In the genomic region with DNA sequence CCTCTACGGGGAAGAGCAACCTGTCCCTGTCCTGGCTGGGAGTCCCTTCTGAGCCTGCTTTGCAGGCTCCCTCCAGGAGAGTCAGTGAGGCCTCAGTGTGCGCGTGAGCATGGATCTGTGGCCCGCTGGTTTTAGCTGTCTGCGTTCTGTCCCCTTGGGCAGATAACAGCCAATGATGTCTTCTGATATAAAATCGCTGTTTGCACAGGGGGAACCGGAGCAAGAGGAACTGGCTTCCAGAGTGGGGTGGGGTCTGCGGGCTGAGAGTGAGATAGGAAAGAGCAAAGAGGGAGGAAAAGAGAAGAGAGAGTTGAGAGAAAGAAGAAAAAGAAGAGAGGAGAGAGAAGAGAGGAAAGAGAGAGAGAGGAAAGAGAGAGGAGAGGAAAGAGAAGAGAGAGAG, we compare ENCODE assay signal across 8 mouse cellular contexts. TPM values are rescaled to one million over a fixed set of nuclear protein-coding genes. Genes with fewer than 3 reads are reported as not detected.
DNase-seq lines count a peak whose midpoint lies in the region; ATAC-seq and TF ChIP-seq lines count a peak whose summit lies in the region.

No protein-coding gene starts in this region.

- H3K27me3 ChIP-seq in ES-Bruce4 (ENCODE audit: control insufficient read depth, insufficient read depth, low read length, poor library complexity, severe bottlenecking) = no peaks in the 10 kb centered on the region
- no peaks in the 10 kb centered on the region for H3K27me3 ChIP-seq in embryonic facial prominence, embryonic 14.5 days (replicated peaks; ENCODE audit: control insufficient read depth, insufficient read depth, low read length)
- 0 out of 2 replicates have a peak, but pooled peaks cover 3% of the 10 kb centered on the region for H3K27me3 ChIP-seq in limb, embryonic 13.5 days

- no peak for TF ChIP-seq EP300 in ES-Bruce4 (IDR thresholded peaks at IDR 0.05; ENCODE audit: insufficient read depth, low read depth, low read length)

- H3K9me3 ChIP-seq in ES-Bruce4 (replicated peaks; ENCODE audit: control insufficient read depth, insufficient read depth, low read length, poor library complexity, severe bottlenecking) = no peaks in the 10 kb centered on the region
- H3K9me3 ChIP-seq in embryonic facial prominence, embryonic 14.5 days (ENCODE audit: control insufficient read depth, low read length) = 0 out of 2 replicates have a peak, but pooled peaks cover 3% of the 10 kb centered on the region
- H3K9me3 ChIP-seq in limb, embryonic 13.5 days = peaks cover 20% of the 10 kb centered on the region

- peak overlapping the region; percentile 97 for H3K4me2 ChIP-seq in embryonic facial prominence, embryonic 14.5 days (ENCODE audit: low read depth, low read length)
- peak overlapping the region; percentile 98 for H3K4me2 ChIP-seq in limb, embryonic 13.5 days (replicated peaks)

- ATAC-seq in embryonic facial prominence, embryonic 14.5 days (ENCODE audit: low read depth) = no peak
- no peak for ATAC-seq in limb, embryonic 13.5 days (ENCODE audit: low FRiP score, low read depth)

- H3K4me3 ChIP-seq in ES-Bruce4 (ENCODE audit: low read depth, low read length) = peak overlapping the region; percentile 88
- peak overlapping the region; percentile 69 for H3K4me3 ChIP-seq in embryonic facial prominence, embryonic 14.5 days (ENCODE audit: low read depth, low read length)
- H3K4me3 ChIP-seq in limb, embryonic 13.5 days = peak overlapping the region; percentile 84
- peak overlapping the region; percentile 65 for H3K4me3 ChIP-seq in olfactory bulb, adult 2 months (ENCODE audit: insufficient read depth, low read depth, low read length)

- 0 out of 2 replicates have a peak, but pooled peaks cover 4% of the 10 kb centered on the region for H3K36me3 ChIP-seq in ES-Bruce4 (ENCODE audit: control insufficient read depth, insufficient read depth, low read length, poor library complexity, severe bottlenecking)
- H3K36me3 ChIP-seq in embryonic facial prominence, embryonic 14.5 days (ENCODE audit: control insufficient read depth, insufficient read depth, low read length) = peaks cover 23% of the 10 kb centered on the region
- peaks cover 22% of the 10 kb centered on the region for H3K36me3 ChIP-seq in limb, embryonic 13.5 days

- no peak for TF ChIP-seq CTCF in ES-Bruce4 (IDR thresholded peaks at IDR 0.05; ENCODE audit: low read depth, low read length)
- TF ChIP-seq CTCF in olfactory bulb, adult 2 months (IDR thresholded peaks at IDR 0.05; ENCODE audit: insufficient read depth, low read depth, low read length) = no peak

- TF ChIP-seq POLR2A in ES-Bruce4 (IDR thresholded peaks at IDR 0.05; ENCODE audit: insufficient read depth, low read length) = no peak
- TF ChIP-seq POLR2A in olfactory bulb, adult 2 months (IDR thresholded peaks at IDR 0.05; ENCODE audit: insufficient read depth, low read depth, low read length) = no peak

- DNase-seq in heart, adult 8-10 months (ENCODE audit: low spot score) = peak; percentile 5
- no peak for DNase-seq in heart, adult 9 months (ENCODE audit: low spot score in 2 of 2)
- no peak for DNase-seq in embryonic facial prominence, embryonic 14.5 days (ENCODE audit: low spot score)
- DNase-seq in ovary, postnatal 36 days (ENCODE audit: low spot score) = no peak
- no peak for DNase-seq in adrenal gland, adult 2 months

- no peak overlapping the region for H3K27ac ChIP-seq in ES-Bruce4 (ENCODE audit: insufficient read depth, low read length)
- H3K27ac ChIP-seq in embryonic facial prominence, embryonic 14.5 days (replicated peaks; ENCODE audit: low read depth, low read length) = no peak overlapping the region
- no peak overlapping the region for H3K27ac ChIP-seq in limb, embryonic 13.5 days
- peak overlapping the region; percentile 47; the same call in 1 of the 2 replicates for H3K27ac ChIP-seq in olfactory bulb, adult 2 months (ENCODE audit: insufficient read depth, low read depth, low read length)

- H3K9ac ChIP-seq in ES-Bruce4 (ENCODE audit: low read depth, poor library complexity, severe bottlenecking) = no peak overlapping the region
- H3K9ac ChIP-seq in embryonic facial prominence, embryonic 14.5 days (ENCODE audit: low read depth, low read length) = peak overlapping the region; percentile 70
- peak overlapping the region; percentile 84 for H3K9ac ChIP-seq in limb, embryonic 13.5 days

- 26% methylated on average over 8 of the region's 8 CpGs for WGBS in embryonic facial prominence, embryonic 14.5 days
- WGBS in limb, embryonic 13.5 days = 32% methylated on average over 8 of the region's 8 CpGs
- 21% methylated on average over 8 of the region's 8 CpGs for WGBS in olfactory bulb, adult 2 months

- no peaks in the 10 kb centered on the region for H3K4me1 ChIP-seq in ES-Bruce4 (ENCODE audit: control insufficient read depth, insufficient read depth, low read length)
- no peaks in the 10 kb centered on the region for H3K4me1 ChIP-seq in embryonic facial prominence, embryonic 14.5 days (ENCODE audit: control insufficient read depth, insufficient read depth, low read length)
- H3K4me1 ChIP-seq in limb, embryonic 13.5 days = peaks cover 7% of the 10 kb centered on the region
- H3K4me1 ChIP-seq in olfactory bulb, adult 2 months (ENCODE audit: control insufficient read depth, insufficient read depth, low read length) = peaks cover 7% of the 10 kb centered on the region

RNA-seq across cellular contexts. Expression of gene Idnk, which starts 0.4 kb away (rescaled TPM):
- total RNA-seq in heart, adult 8-10 months (2022) = 10 to 100 TPM; 21.2 to 26.2 (median 24.6) TPM
- 25.1 and 28.9 TPM in 2 replicates for polyA plus RNA-seq in ES-Bruce4 (2011; ENCODE audit: insufficient read depth, insufficient read length, low read depth, missing spikeins)
- 29.8 and 31.3 TPM in 2 replicates for polyA plus RNA-seq in embryonic facial prominence, embryonic 14.5 days (2014; fragmentation: Nextera tagmentation; extraction: Ambion mirVana)
- 38.9 and 41.3 TPM in 2 replicates for polyA plus RNA-seq in limb, embryonic 13.5 days (2015; fragmentation: Nextera tagmentation; extraction: Ambion mirVana)
- polyA plus RNA-seq in olfactory bulb, adult 2 months (2012; ENCODE audit: insufficient read depth, insufficient read length, low replicate concordance, missing spikeins) = not detected in 2 replicates
- 10 to 100 TPM; 55.1 to 69.8 TPM for total RNA-seq in adrenal gland, adult 2 months (2021)
- polyA plus RNA-seq in adrenal gland, adult 2 months (2012; rRNA removed) = 11.0 and 15.3 TPM in 2 replicates

RNA-seq across cellular contexts. Expression of gene Hnrnpa0, which starts 28.7 kb away (rescaled TPM):
- total RNA-seq in heart, adult 8-10 months (2022) = 10 to 100 TPM; 55.0 to 65.7 (median 60.4) TPM
- polyA plus RNA-seq in ES-Bruce4 (2011; ENCODE audit: insufficient read depth, insufficient read length, low read depth, missing spikeins) = 166 and 181 TPM in 2 replicates
- polyA plus RNA-seq in embryonic facial prominence, embryonic 14.5 days (2014; fragmentation: Nextera tagmentation; extraction: Ambion mirVana) = 41.5 and 45.1 TPM in 2 replicates
- polyA plus RNA-seq in limb, embryonic 13.5 days (2015; fragmentation: Nextera tagmentation; extraction: Ambion mirVana) = 52.9 and 58.5 TPM in 2 replicates
- polyA plus RNA-seq in olfactory bulb, adult 2 months (2012; ENCODE audit: insufficient read depth, insufficient read length, low replicate concordance, missing spikeins) = 114 TPM in 1 of 2 replicates, not detected in the other
- total RNA-seq in adrenal gland, adult 2 months (2021) = 100 to 1,000 TPM in 1 of 2 experiments, 10 to 100 TPM in 1; 68.1 to 117 TPM
- 79.4 and 96.9 TPM in 2 replicates for polyA plus RNA-seq in adrenal gland, adult 2 months (2012; rRNA removed)

RNA-seq across cellular contexts. Expression of gene Klhl3, which starts 43.6 kb away (rescaled TPM):
- 1 to 10 TPM; 2.0 to 3.1 (median 2.4) TPM for total RNA-seq in heart, adult 8-10 months (2022)
- 0.25 and 0.30 TPM in 2 replicates for polyA plus RNA-seq in ES-Bruce4 (2011; ENCODE audit: insufficient read depth, insufficient read length, low read depth, missing spikeins)
- polyA plus RNA-seq in embryonic facial prominence, embryonic 14.5 days (2014; fragmentation: Nextera tagmentation; extraction: Ambion mirVana) = 3.2 and 3.4 TPM in 2 replicates
- polyA plus RNA-seq in limb, embryonic 13.5 days (2015; fragmentation: Nextera tagmentation; extraction: Ambion mirVana) = 4.2 and 4.4 TPM in 2 replicates
- not detected in 2 replicates for polyA plus RNA-seq in olfactory bulb, adult 2 months (2012; ENCODE audit: insufficient read depth, insufficient read length, low replicate concordance, missing spikeins)
- 1 to 10 TPM in 1 of 2 experiments, under 1 TPM in 1; 0.86 to 3.7 TPM for total RNA-seq in adrenal gland, adult 2 months (2021)
- polyA plus RNA-seq in adrenal gland, adult 2 months (2012; rRNA removed) = 0.86 and 1.1 TPM in 2 replicates

RNA-seq across cellular contexts. Expression of gene Ubqln1, which starts 58.4 kb away (rescaled TPM):
- total RNA-seq in heart, adult 8-10 months (2022) = 10 to 100 TPM; 46.8 to 51.6 (median 48.3) TPM
- polyA plus RNA-seq in ES-Bruce4 (2011; ENCODE audit: insufficient read depth, insufficient read length, low read depth, missing spikeins) = 176 and 182 TPM in 2 replicates
- polyA plus RNA-seq in embryonic facial prominence, embryonic 14.5 days (2014; fragmentation: Nextera tagmentation; extraction: Ambion mirVana) = 89.4 and 91.9 TPM in 2 replicates
- 94.0 and 101 TPM in 2 replicates for polyA plus RNA-seq in limb, embryonic 13.5 days (2015; fragmentation: Nextera tagmentation; extraction: Ambion mirVana)
- 142 TPM in 1 of 2 replicates, not detected in the other for polyA plus RNA-seq in olfactory bulb, adult 2 months (2012; ENCODE audit: insufficient read depth, insufficient read length, low replicate concordance, missing spikeins)
- 100 to 1,000 TPM; 112 to 159 TPM for total RNA-seq in adrenal gland, adult 2 months (2021)
- 164 and 166 TPM in 2 replicates for polyA plus RNA-seq in adrenal gland, adult 2 months (2012; rRNA removed)
